Mouse (Mus musculus) layer of hippocampus, adult 9-10 months (tissue): ENCODE measurements around the gene Sox9.

Experiments used
- DNase-seq: peaks from one replicate; pipeline ENCODE4 v3.0.0; 2022; ENCODE audit warnings: low spot score

The Sox9 gene

GRCm38 (mm10) chr11:112801189-112801818, 19.3 kb downstream of the Sox9 start:
- DNase-seq = no peak

- DNase-seq = no peak
Measured at GRCm38 (mm10) chr11:112807838-112808506, 25.9 kb downstream of the Sox9 start.

- DNase-seq = no peak
Measured at GRCm38 (mm10) chr11:112810447-112811151, 28.6 kb downstream of the Sox9 start.

- DNase-seq = peak; percentile 30
Measured at GRCm38 (mm10) chr11:112811152-112811871, 29.3 kb downstream of the Sox9 start.

GRCm38 (mm10) chr11:112817829-112818650, 36.0 kb downstream of the Sox9 start:
- DNase-seq = no peak

- no peak for DNase-seq
Measured at GRCm38 (mm10) chr11:112818651-112819270, 36.7 kb downstream of the Sox9 start.

GRCm38 (mm10) chr11:112821536-112821935, 39.5 kb downstream of the Sox9 start:
- no peak for DNase-seq

GRCm38 (mm10) chr11:112824146-112824545, 42.1 kb downstream of the Sox9 start:
- DNase-seq = no peak

GRCm38 (mm10) chr11:112826193-112827043, 44.4 kb downstream of the Sox9 start:
- DNase-seq = no peak

GRCm38 (mm10) chr11:112827044-112827347, 45.0 kb downstream of the Sox9 start:
- no peak for DNase-seq

GRCm38 (mm10) chr11:112828553-112829287, 46.7 kb downstream of the Sox9 start:
- no peak for DNase-seq

GRCm38 (mm10) chr11:112834245-112835005, 52.4 kb downstream of the Sox9 start:
- peak; percentile 8 for DNase-seq

GRCm38 (mm10) chr11:112835468-112836092, 53.6 kb downstream of the Sox9 start:
- DNase-seq = no peak
